Mouse (Mus musculus) erythroid progenitor cell, adult 5-6 weeks (primary cell): Measurements from ENCODE around the gene Cib4. TPM values are rescaled to one million over a fixed set of nuclear protein-coding genes. Genes with fewer than 3 reads are reported as not detected.

ENCODE experiments used
- ATAC-seq: replicated peaks from 2 replicates; pipeline ENCODE4 v1.8.0; 2016; ENCODE audit warnings: moderate number of reproducible peaks, mild to moderate bottlenecking, moderate TSS enrichment, inconsistent platforms; ENCODE audit not compliant: poor library complexity, low FRiP score, severe bottlenecking
- total RNA-seq, 2 experiments: library from RNA; stranded (forward) in 1 of 2; stranded (reverse) in 1 of 2; fragments of 150-400 nt in 1 of 2; fragments of 186-747, 209-891 nt in 1 of 2; gene quantifications; 2 replicates each; pipeline versions ENCODE4 v1.2.3 to v1.2.4; 2015 to 2017; ENCODE audit warnings: low replicate concordance in 2 of 2

Gene Cib4
- total RNA-seq, 2 experiments from 2014 or later = not detected

GRCm38 (mm10) chr5:30576233-30576632 is 30.6 kb upstream of the Cib4 start:
- no peak for ATAC-seq

DNA sequence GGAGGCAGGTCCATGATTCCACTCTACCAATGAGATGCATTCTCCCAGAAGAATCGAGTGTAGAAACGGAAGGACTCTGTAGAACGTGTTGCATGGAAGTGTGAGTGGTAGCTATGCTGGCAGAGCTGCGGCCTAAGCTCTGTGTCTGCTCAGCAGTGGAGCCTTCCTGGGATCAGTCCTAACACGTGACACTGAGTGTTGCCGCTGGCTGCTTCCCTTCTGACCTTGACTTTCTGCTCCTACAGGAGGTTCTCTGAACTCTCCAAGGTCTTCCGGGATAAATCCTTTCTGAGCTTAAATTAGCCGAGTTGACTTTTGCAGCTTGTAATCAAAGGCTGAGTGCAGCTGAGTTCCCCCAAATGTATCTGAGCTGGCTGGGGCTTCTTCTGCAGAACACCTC is 28.7 kb upstream of the Cib4 start:
- no peak for ATAC-seq

- ATAC-seq = no peak
These were observed 26.2 kb upstream of the Cib4 start for GRCm38 (mm10) chr5:30571820-30572219.

GRCm38 (mm10) chr5:30568479-30568878 is 22.8 kb upstream of the Cib4 start:
- no peak for ATAC-seq

- ATAC-seq = no peak
These were observed 14.4 kb upstream of the Cib4 start for GRCm38 (mm10) chr5:30559986-30560493.

- no peak for ATAC-seq
These were observed 13.8 kb upstream of the Cib4 start for GRCm38 (mm10) chr5:30559421-30559820.

- ATAC-seq = no peak
These were observed 10.6 kb upstream of the Cib4 start for GRCm38 (mm10) chr5:30556284-30556683.

DNA sequence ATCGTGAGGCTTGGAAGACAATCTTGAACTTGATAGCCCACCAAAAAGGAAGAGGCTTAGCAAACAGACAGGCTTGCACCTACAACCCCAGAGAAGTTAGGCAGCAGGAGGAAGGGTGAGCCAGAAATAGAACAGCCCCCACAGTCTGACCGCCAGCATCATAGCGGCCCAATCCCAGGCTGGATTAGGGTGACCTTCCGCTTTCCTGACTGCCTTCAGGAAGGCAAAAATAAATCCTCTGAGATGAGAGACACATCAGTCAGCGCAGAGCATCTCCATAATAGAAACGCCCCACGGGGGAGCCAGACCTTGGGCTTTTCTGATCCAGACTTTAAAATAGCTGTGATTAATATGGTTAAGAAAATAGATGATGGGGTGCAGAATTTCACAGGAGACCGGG is 9.3 kb upstream of the Cib4 start:
- ATAC-seq = no peak

DNA sequence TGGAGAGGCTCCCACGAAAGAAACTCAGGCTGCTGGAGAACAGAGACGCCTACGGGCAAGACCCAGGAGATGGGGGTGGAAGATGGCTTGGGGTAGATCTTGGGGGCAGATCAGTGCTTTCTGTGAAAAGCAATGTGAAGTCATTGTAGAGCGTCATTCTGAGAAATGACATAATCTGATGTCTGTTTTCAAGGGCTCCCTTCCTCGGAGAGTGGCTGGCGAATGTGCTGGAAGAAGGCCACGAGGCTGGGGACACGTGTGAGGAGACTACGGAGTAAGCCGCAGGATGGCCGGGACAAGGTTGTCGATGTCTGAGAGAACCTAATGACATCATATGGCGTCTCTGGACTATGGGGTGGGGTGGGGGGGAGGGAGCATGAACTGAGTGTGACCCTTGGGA is 8.3 kb upstream of the Cib4 start:
- ATAC-seq = no peak

- ATAC-seq = no peak
These were observed 6.4 kb upstream of the Cib4 start for GRCm38 (mm10) chr5:30552006-30552405.

- no peak for ATAC-seq
These were observed 5.5 kb upstream of the Cib4 start for GRCm38 (mm10) chr5:30551022-30551638.

DNA sequence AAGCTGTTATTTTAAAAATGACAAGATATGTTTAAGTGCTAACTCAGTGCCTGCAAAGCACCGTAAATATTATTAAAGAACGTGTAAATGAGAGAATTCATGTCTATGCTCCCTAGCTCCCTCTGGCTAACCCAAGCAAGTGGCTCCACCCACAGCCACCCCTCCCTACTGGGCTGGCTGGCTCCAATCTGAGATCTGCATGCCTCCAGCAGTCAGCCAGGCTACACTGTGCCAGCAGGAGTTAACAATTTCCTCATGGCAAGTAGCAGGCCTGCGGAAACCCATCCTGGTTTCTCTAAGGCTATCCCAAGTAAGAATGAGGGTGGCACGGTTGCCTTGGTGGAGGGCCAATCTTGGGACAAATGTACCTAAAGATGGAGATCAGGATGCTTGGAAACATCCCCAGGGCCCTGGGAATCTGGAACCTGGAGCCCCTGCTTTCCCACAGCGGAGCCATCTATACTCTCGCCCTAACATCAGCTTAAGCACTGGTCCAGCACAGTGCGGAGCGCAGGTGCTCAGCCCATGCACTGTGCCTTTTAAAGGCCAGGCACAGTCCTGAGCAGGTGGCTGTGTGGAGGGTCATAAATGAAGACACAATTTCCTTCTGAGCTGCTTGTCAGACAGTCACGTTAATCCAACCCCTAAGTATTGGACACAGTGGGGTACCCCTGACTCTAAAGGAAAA is 4.8 kb upstream of the Cib4 start:
- 0 out of 2 replicates have a peak, but pooled peaks have one; percentile 52 for ATAC-seq

DNA sequence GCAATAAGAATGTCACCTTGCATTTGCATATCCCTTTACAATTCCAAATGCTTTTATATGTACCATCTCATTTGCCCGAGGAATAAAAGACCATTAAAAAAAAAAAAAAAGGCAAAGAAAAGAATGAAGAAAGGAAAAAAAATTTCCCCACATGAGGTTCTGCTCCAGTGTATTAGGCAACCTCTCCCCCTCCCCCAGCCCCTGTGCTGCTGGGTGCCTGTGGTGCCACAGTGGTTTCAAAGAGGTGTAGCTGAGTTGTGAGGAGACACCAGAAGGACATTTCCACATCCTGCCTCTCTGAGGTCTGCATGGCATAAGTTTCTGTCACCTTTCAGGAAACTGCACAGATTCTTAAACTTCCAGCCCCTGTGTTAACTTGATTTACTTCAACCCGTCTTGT is 3.0 kb upstream of the Cib4 start:
- no peak for ATAC-seq

DNA sequence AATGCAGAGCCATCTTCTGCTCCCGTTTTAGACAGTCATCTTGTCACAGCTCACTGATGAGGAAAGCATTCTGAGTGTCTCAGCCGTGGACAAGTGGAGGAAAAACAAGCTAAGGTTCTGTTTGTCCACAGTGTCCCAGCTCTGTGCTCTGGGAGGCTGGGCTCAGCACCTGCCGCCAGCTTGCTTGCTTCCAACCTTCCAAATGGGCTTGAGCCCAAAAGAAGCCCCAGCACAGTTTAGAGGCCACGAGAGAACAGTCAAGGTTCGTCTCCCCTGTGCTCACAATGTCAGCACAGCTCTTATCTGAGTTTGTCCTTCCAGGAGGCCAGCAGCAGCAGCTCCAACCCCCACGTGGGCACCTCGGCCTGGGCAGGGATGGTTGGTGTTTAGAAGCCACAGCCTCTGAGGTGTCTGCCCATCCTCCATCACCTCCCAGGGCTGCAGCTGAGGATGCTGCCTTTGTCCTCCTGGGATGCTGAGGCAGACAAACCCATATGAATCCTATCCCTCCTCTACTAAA is 9.5 kb downstream of the Cib4 start:
- no peak for ATAC-seq

- no peak for ATAC-seq
These were observed 11.0 kb downstream of the Cib4 start for GRCm38 (mm10) chr5:30534637-30535036.

DNA sequence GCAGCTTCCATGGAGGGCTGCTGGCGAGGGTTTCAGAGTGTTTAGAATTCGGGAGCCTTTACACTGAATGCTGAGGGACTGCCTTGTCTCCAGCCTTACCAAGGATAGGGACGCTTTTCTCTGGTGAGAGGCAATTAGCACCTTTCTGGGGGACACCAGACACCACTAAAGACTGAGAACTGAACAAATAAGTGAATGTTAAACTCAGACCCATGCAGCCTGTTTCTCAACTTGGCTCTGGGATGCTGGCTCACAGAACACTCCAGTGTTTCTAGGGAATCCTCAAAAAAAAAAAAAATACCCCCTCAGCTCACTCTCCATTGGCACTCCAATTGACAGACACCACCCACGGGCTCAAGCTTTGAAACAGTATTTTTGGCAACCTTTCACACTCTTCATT is 16.7 kb downstream of the Cib4 start:
- ATAC-seq = no peak

DNA sequence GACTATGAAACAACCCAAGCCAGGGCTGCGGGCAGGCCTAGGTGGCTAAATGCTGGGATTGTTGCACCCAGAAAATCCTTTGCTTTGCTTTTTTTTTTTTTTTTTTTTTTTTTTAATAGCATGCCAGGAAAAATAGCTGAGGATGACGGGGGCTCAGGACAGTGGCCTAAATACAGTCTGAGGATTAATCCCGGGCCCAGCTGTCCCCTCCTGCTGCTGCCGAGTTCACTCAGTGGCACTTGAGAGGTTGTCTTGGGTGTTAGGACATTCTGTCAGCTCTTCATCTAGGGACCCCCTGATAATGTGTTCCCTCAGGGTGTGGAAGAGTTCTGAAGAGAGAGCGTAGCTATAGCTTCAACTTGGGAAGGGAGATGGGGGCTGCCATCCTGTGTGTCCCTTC is 18.5 kb downstream of the Cib4 start:
- ATAC-seq = no peak

- no peak for ATAC-seq
These were observed 19.5 kb downstream of the Cib4 start for GRCm38 (mm10) chr5:30525920-30526836.

GRCm38 (mm10) chr5:30524213-30524612 is 21.4 kb downstream of the Cib4 start:
- ATAC-seq = no peak

GRCm38 (mm10) chr5:30523131-30523530 is 22.5 kb downstream of the Cib4 start:
- ATAC-seq = no peak
